17 mouse cellular contexts compared by ENCODE assay signal in the genomic region with DNA sequence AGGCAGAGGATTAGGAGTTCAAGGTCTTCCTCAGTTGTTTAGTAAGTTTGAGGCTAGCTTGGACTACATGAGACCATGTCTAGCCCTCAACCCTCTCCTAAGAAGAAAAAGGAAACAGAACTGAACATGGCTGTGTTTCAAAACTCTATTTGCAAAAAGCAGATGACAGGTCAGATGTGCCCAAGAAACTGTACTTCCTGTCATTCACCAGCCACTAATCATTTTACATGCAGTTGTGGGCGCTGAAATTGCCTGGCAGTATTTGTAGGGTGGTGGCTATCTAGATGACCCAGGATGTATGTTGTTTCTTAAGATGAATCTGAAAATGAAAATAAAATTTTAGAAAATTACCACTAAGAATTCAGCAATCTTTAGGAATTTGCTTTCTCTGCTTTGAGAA.
"Had no signal": no experiment of that assay in that cellular context is flagged by ENCODE, and none has a peak within 500 bp of the region (broad histone marks: within the 10 kb centered on the region; RNA-seq: fewer than 3 reads in every experiment).

No protein-coding gene starts in this region.

- H3K27me3 ChIP-seq: liver, embryonic 15.5 days; neural tube, embryonic 15.5 days had no signal

- H3K9ac ChIP-seq: liver, embryonic 15.5 days; lung, embryonic 14.5 days; neural tube, embryonic 15.5 days had no signal

- H3K4me1 ChIP-seq: neural tube, embryonic 15.5 days had no signal

- H3K9me3 ChIP-seq: limb, embryonic 10.5 days; liver, embryonic 15.5 days; midbrain, embryonic 10.5 days; neural tube, embryonic 15.5 days had no signal

- DNase-seq: kidney, adult 11 months; kidney, adult 9 months; kidney, postnatal 4 days; lung, embryonic 14.5 days; lung, postnatal 10 days; lung, postnatal 4 days; midbrain, embryonic 14.5 days; right cerebral cortex, postnatal 4 days; spleen, adult 18-20 months; thymus, postnatal 4 days had no signal

- H3K4me3 ChIP-seq: left cerebral cortex, adult 2 months; limb, embryonic 10.5 days; liver, embryonic 15.5 days; midbrain, embryonic 10.5 days; myocyte; neural tube, embryonic 15.5 days had no signal

- H3K27ac ChIP-seq: kidney, postnatal 0 days; left cerebral cortex, adult 2 months; limb, embryonic 10.5 days; liver, embryonic 15.5 days; midbrain, embryonic 10.5 days; neural tube, embryonic 15.5 days had no signal
